Mouse (Mus musculus) adrenal gland, adult 18-20 months (tissue): Measurements from ENCODE around the gene Cdk14. TPM values are rescaled to one million over a fixed set of nuclear protein-coding genes. Genes with fewer than 3 reads are reported as not detected.

Source experiments
- DNase-seq, 2 experiments: peaks; one replicate each; pipeline ENCODE4 v3.0.0; 2021 to 2022; ENCODE audit warnings: low spot score in 2 of 2
- total RNA-seq, 2 experiments: library from RNA; stranded (reverse); gene quantifications; 1 replicate in 1 of 2; 2 replicates in 1 of 2; pipeline ENCODE4 v1.2.3; 2021

Cdk14 gene
- total RNA-seq, 2 experiments from 2014 or later, result 8.7 to 15.9 TPM

DNA sequence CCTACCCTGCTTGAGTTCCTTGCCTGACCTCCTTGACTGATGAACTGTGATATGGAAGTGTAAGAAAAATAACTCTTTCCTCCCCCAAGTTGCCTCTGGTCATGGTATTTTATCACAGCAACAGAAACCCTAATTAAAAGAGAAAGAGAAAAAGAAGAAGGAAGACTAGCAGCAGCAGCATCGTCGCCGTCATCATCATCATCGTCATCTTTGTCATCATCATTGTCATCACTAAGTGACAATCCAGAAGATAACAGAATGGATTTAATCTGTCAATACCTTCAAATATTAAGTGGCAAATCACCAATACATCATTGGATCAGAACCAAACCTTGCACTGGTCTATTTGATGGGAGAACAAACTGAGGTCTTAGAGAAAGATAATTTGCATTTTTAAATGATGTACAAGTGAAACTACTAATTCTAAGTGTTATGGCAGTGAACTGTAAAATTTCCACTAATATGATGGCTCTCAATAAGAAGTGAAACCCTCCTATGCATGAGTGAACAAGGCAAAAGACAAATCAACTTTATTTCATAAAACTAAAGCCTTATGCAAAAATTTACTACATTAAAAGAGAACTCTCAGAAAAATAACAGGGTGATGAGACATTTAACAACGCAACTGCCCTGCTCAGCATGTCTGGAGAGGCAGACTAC is 225.4 kb downstream of the Cdk14 start:
- DNase-seq, result no peak

DNA sequence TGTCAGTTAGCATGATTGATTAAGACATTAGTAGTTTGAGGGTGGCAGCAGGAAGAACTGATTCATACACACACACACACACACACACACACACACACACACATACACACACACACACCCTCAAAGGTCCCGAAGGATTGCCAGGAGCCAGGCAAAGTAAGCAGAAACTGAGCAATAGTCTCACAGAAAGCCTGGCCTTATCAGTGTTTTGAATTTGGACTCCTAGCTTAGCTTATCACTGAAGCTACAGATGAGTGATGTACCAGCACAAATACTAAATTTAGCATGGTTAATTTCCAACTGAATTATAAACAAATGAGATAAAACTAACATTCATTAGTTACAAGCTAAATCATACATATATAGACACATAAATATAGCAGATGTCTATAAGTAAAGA is 230.5 kb downstream of the Cdk14 start:
- DNase-seq, result no peak

DNA sequence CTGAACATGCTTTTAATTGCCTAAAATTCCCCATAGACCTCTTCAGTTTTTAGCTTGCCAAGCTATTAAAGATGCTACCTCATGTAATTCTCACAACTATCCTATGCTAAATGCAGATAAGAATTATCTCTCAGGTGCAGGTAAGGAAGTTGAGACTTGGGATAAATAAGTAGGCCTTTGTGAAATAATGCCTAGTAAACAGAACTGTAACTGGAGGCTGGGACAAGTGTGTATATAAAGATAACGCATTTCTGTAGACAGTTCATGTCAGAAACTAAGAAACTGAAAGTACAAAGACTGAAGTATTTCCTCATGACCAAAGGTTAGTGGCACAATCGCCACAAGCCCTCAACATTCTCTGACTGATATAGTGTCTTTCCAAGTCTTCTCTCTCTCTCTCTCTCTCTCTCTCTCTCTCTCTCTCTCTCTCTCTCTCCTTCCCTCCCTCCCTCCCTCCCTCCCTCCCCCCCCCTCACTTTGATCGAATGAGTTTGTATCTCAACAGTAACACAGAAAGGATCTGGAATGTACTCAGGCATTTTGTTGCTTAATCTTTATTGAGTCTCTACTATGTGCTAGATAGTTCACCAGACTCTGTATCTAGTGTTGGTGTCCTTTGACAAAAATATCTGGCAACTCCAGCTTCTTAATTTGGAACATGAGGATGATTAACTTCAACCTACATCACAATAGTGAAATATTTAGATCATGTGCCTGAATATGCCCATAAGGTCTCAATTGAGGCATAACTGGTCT is 233.9 kb downstream of the Cdk14 start:
- no peak for DNase-seq

DNA sequence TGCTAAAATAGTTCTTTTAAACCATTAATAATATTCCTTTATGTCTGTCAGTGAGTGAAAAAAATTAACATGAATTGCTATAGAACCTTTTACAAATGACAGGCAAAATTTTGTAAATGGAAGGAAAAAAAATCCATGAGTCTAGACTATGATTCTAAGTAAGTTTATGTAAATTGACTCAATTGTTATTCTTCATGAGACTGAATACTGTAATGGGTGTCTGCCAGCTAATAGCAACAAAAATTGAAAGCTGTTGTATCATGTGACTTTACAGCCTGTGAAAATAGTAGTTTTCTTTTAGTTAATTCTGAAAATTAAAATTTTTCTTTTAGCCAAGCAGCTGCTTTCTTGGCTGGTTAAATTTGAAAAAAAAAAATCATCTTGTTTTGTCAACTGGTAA is 234.6 kb downstream of the Cdk14 start:
- no peak for DNase-seq

DNA sequence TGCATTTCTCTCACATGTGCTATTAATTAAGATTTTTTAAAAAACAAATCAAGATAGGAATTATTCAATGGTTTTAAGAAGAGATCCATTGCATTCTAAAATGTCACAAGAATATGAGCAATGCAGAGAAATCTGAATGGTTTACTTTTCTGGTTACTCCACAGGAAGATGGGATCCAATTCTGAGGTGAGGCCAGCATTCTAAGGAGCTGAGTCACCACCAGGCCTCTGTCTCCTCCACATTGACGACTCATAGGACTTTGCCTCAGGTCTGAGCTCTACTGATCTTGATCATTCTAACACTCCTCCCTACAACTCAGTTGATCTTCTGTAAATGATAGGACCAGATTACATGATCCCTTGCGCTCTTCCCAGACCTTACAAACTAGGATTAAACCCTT is 239.4 kb downstream of the Cdk14 start:
- DNase-seq, result no peak

DNA sequence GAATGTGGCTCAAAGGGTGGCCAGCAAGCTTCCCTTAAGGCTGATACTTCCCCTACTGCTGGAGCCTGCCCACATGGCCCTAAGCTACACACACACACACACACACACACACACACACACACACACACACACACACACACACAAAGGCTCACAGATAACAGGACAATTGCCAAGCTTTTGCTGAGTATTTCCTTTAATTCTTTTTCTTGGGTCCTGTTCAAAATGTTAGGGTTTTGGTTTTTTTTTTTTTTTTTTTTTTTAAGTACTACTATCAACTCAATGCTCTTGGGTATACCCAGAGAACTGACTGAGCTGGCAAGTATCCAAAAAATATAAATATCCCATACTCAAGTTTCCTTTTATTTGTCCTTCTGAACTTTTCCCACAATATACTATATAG is 239.8 kb downstream of the Cdk14 start:
- DNase-seq, result no peak

DNA sequence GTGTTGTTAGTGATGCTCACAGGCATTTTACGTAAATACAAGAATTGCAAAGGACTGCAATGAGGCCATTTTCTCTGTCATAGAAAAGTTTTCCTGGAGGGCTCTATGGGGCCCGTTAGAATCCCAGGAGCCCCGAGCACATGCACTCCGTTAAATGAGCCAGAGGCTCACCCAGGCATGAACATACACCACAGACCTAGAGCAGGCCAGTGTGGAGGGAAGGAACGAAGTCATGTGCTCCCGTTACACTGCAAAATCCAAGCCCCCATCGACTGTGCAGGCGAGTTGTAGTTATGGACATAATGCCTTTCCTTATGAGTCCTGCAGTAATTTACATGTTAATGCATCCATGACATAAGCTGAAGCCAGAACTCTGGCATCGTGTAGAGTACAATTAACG is 244.1 kb downstream of the Cdk14 start:
- no peak for DNase-seq

DNA sequence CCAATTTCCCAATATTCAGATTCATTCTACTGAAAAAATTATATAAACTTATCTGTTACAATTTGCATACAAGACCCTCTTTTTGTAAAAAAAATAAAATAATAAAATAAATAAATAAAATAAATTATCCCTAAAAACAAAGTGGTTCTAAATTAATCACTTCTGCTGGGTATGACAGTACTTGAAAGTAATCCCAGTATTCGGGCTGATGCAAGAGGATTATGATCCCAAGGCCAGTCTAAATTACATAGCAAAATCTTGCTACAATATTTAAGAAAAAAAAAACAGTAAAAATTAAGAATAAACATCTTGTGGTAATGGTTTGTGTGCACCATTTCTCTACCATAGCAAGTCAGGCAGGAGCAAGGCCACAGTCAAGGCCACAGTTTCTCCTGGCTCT is 244.5 kb downstream of the Cdk14 start:
- DNase-seq, result no peak

DNA sequence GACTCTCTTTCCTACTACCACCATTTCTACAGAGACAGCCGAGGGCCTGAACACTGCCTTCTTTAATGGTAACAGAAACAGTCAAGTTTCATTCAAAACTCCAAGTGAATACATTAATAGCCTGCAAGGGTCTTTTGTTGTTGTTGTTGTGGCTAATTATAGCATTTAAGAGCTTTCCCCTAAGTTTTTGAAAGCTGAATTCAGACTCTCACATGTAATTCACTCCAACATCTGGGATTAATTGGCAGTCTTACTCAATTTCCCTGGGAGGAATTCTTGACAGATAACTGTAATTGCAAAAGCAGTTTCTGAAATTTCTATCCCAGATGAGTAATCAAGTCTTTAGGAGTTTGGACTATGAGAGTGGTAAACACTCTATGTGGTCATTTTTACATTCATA is 245.0 kb downstream of the Cdk14 start:
- no peak for DNase-seq

DNA sequence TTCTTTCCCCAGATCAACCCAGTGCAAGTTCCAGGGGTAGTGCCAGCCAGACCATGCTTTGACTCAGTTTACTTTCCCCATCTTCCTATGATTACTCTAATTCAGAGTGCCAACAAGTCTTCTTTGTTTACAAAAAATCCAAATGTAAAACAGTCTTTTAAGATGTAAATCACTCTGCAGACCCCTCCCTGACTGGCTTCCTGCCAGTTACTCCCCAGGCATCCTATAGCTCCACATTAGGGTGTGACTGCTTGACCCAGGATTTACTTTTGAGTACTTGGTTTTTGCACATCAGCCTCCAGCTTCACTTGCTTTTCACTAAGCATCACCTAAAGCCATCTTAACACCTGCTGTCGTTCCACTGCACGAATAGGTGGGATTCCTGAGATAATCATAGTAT is 254.0 kb downstream of the Cdk14 start:
- DNase-seq, result no peak

DNA sequence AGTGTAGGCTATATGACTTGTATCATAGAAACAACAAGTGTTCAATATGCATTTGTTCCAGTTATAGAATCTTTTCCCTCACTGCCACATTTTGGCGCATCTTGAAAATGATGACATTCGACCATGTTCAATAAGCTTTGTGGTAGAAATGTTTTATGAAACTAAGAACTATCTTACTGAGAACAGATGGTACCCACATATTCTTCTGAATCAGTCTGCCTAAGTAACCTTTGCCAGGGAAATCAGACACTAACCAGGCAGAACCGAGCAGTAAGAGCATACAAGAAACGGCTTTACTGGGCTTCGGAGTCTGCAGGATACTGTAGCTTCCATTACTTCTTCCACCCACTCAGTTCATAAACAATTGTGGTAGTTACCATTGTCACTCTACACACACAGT is 255.8 kb downstream of the Cdk14 start:
- no peak for DNase-seq

DNA sequence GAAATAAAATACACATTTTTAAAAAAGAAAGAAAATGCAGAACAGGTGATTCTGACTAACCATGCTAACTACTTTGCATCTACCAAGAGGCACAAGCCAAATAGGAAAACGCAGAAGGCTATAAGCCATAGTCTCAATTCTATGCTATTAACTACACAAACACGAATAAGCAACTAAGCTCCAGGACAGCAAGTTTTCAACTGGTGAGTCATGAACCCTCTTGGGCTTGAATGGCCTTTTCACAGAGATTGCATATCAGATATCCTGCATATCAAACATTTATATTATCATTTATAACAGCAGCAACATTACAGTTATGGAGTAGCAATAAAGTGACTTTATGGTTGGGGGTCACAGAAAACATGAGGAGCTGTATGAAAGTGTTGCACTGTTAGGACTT is 256.3 kb downstream of the Cdk14 start:
- DNase-seq, result no peak

DNA sequence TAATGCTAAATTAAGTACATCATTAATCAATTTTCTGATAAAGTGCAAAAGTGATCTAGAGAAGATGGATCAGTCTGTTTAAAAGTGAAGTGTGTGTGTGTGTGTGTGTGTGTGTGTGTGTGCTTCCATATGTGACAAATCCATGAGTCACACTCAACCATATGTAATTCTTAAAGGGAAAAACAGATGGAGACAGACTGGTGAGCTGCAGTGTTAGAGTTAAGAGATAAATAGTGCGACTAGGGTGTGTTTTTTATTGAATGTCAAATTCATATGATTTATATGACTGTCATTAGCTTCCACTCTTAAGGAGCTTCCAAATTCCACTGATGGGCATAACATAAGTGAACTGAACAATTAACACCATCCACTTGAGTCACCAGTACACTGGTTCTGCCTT is 260.6 kb downstream of the Cdk14 start:
- DNase-seq, result no peak

DNA sequence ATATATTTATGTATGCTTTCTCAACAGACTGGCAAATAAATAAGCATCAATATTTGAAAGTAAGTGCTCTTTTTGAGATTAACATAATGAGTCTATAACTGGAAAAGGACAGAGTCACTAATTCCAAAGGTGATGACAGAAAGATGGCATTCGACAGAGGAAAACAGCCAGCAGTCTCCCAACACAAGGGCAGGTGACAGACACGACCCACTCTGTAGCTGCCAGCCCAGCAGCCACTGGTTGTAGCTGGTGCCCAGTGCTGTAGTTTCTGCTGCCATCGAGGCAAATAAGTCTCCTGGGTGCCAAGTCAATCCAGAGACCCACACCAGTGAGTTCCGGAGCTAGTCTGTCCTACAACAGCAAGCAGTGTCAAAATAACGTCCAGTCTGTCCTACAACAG is 280.3 kb downstream of the Cdk14 start:
- DNase-seq, result no peak

DNA sequence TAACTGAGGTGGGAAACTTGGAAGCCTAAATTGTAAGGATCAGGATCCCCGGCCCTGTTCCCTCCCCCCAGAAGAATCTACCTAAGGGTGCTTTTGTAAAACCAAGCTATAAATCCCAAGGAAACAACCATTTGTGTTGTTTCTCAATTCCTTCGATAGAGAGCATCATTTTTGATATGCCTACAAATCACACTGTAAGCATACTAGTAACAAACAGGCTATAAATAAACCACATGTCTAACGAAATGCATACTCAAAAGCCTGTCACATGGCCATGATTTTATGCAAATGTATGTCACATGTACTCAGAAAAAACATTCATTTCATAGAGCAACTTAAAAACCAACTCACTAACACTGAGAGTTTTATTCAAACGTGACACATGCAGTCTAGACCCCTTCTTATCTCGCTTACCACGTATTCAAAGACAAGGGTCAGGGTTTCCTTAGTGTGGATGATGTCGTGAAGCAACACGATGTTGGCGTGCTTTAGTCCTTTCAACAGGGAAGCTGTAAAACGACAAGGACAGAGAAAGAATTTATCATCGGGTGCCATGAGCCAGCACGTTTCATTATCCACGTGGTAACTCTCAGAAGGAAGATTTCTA is 285.1 kb downstream of the Cdk14 start:
- DNase-seq, result no peak

DNA sequence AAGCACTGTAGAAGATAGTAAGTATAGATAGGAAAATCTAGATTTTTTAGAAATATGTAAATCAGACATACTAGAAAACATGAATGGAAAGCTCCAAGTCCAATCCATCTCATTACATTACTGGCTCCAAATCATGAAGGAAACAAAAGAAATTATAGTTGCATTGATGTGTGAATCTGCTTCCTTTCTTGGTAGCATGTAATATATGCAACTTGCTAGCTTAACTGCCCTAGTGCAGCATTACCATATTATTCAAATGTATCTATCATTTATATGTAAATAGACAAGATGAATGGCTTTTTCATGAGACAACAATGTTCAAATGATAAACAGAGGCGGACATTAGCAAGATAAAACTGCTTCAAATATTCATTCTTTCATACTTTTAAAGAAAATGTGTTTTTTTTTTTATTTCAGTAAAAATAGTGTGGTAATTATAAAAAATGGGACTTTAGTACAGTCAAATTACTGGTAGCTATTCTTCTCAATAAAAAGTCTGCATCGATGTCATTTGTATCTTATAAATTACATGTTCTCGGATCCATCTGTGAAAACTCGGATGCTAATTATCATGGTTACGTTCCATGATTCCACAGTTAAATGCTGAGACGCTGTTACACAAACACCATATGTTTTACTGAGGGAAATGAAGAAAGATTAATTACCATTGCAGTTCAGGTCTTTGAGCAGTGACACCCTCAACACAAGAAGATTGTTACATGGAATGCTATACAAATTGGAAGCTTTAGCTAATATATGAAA is 285.8 kb downstream of the Cdk14 start:
- DNase-seq, result no peak

DNA sequence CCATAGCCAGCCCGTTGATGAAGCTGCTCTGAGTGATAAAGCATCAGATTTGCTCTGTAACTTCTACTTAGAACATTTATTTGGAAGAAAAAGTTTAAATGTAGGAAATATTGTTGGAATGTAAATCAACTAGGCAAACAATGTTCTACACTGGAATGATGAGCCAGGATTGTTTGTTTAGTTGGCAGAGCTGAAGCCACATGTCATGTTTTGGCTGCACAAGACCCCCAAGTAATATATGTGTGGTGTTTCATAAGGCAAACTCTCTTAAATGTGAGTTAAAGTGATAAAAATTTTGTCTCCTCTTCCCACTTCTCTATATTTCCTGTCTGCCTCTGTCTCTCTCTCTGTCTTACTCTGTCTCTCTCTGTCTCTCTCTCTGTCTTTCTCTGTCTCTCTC is 291.3 kb downstream of the Cdk14 start:
- DNase-seq, result no peak

DNA sequence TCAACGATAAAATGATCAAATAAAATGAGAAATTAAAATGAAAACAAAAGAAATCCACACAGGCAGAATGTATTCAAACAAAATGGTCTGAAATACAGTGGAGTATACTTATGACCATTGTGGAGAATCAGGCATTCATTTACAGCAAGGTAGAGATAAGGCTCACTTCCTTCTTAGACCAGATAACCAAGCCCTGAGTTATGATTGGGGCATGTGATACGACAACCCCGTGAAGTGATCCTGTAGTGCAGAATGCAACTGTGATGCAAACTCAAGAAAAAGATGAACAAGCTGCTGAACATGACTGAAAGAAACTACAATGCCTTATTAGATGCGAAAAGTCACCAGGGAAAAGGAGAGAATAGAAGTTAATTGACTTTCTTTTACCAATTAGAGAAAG is 295.5 kb downstream of the Cdk14 start:
- DNase-seq, result no peak

DNA sequence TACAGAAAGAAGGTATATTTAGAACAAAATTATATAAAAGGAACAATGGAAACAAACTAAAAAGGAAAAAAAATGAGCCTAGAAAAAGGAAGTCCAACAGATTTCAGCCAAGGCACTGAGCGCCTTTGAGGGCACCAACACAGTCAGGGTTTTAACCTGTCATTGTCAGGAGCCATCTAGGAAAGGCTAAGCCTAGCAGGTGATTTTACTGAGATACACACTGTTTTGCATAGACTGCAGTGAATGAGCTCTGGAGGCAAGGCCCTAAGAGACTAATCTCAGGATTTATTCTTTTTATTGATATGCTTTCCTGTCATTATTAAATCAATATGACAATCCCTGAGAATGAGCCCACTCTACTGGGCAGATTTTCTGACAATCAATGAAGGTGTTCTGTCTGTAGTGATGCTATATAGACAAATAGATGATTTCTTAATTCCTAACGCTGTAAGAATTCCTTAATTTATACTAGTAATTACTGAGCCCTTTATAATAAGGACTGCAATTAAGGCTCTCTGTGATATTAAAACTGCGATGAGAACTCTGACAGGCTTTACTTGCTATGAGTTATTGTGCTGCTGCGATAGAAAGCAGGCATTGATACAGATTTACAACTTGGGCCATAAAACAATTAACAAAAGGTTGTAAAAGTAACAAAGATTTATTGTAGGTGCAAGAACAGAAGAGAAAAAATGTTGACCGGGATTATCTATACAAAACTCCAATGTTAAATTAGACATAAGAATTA is 303.2 kb downstream of the Cdk14 start:
- no peak for DNase-seq

DNA sequence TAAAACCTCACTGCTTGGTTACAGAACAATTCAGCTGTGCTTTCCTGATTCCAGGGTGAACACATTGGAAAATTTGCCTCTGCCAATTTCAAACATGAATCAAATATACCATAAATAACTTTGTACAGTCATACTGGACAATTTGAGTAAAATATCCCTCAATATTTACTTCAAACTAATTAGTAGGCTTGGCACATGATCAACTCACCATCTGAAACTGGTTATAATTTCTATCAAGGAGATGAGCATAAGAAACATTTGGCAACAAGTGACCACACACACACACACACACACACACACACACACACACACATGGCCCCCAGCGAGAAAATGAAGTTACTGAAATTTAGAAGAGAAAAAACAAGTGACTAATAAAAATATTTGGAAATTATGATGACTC is 304.6 kb downstream of the Cdk14 start:
- DNase-seq, result no peak

DNA sequence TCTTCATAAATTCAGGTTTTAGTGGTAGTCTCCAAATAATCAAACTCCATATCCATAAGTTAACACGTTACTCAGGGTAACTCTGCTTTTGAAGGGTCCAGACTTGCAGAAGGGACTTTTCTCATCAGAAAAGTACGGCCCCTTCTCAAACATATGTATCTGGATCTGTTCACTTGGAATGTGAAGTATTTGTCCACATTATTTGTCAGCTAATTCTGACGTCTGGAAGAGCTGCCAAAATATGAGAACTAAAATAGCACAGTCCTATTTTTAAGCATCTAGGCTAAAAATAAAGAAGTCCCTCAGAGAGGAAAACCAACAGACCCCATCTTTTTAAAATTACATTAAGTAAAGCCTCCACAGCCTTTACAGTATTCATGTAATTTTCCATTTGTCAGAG is 310.5 kb downstream of the Cdk14 start:
- no peak for DNase-seq
